Mouse (Mus musculus) erythroblast, embryonic 14.5 days (primary cell): ENCODE measurements around the gene Igf1.

Source experiments
- GATA1 ChIP-seq: IDR thresholded peaks from 2 replicates; pipeline ENCODE4 v1.6.1; 2012; ENCODE audit warnings: low read length, inconsistent platforms, mixed read lengths
- TAL1 ChIP-seq: IDR thresholded peaks from 3 replicates; pipeline ENCODE4 v1.6.1; 2012; ENCODE audit warnings: low read length, inconsistent platforms, mixed read lengths

- TF ChIP-seq GATA1 = no peak
- no peak for TF ChIP-seq TAL1
Measured at GRCm38 (mm10) chr10:87867631-87868030, 9.6 kb downstream of the Igf1 start.
